Mouse (Mus musculus): Measurements from ENCODE around the gene Mrps33.

DNA sequence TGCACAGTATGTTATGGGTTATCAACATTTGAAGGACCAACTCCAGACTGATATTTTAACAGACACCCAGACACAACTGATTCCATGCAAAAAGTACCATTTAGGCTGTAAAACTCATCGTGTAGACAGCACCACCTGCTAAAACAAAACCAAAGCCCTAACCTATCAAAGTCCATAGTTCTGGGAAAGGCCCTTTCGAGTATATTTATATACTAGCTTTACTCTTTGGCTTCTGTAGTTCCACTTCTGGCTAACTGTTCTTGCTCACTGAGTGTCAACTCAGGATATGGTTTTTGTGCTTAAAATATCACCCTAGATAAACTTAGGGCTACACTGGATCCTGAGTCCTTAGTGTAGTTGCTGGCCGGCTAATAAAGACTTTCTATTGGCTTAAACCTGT lies 10.5 kb upstream of the Mrps33 start:
- no peak for TF ChIP-seq MAZ (IDR thresholded peaks at IDR 0.05; ENCODE audit: low read depth, low read length)
- TF ChIP-seq POLR2A (IDR thresholded peaks at IDR 0.05; ENCODE audit: control insufficient read depth in 1 of 2, insufficient read depth in 1 of 2, low read depth in 1 of 2, low read length in 2 of 2, poor library complexity in 1 of 2) = no peak
- no peak for TF ChIP-seq CTCF (IDR thresholded peaks at IDR 0.05 in 2 of 3, conservative IDR thresholded peaks at IDR 0.05 in 1 of 3; ENCODE audit: control insufficient read depth in 1 of 3, insufficient read depth in 1 of 3, low read depth in 2 of 3, low read length in 3 of 3, poor library complexity in 1 of 3, severe bottlenecking in 1 of 3)
- no peak for TF ChIP-seq MXI1 (IDR thresholded peaks at IDR 0.05; ENCODE audit: low read depth, low read length)
- no peak for TF ChIP-seq GATA1 (IDR thresholded peaks at IDR 0.05; ENCODE audit: low read depth, low read length)
- TF ChIP-seq ZC3H11A (IDR thresholded peaks at IDR 0.05; ENCODE audit: low read depth, low read length) = no peak
- TF ChIP-seq MYC (IDR thresholded peaks at IDR 0.05; ENCODE audit: low read depth, low read length) = no peak
- TF ChIP-seq EP300 (IDR thresholded peaks at IDR 0.05; ENCODE audit: low read depth in 1 of 2, low read length in 2 of 2) = no peak
